ENCODE assay signal across 16 mouse cellular contexts in the genomic region with DNA sequence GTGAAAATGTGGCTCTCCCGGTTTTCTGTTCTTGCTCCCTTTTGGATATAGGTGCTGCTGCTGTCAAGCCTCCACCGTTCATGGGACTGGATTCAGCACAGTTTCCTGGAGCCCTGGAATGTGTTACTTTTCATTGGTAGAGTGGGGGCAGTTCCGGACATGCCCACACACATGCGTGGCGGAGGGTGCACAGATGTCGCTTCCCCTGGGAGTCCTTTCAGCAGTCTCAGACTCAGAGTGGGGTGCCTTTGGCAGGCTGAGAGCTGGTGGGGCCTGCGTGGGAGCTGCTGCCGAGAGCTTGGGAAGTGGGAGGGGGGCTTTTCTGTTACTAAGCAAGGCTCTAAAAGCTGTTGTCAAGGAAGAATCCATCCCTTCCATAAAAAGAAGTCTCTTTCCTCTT.
DNase-seq lines count a peak whose midpoint lies in the region; ATAC-seq lines count a peak whose summit lies in the region.
"Had no signal": no experiment of that assay in that cellular context is flagged by ENCODE, and none has a peak within 500 bp of the region (broad histone marks: within the 10 kb centered on the region; RNA-seq: fewer than 3 reads in every experiment).

No protein-coding gene starts in this region.

- no peak overlapping the region for H3K4me3 ChIP-seq in hindbrain, embryonic 12.5 days
- H3K4me3 ChIP-seq: heart, adult 2 months; limb, embryonic 12.5 days had no signal

- H3K9me3 ChIP-seq in hindbrain, embryonic 12.5 days (replicated peaks), result 0 out of 2 replicates have a peak, but pooled peaks cover 3% of the 10 kb centered on the region
- H3K9me3 ChIP-seq: limb, embryonic 12.5 days had no signal

- H3K9ac ChIP-seq in hindbrain, embryonic 12.5 days, result no peak overlapping the region
- H3K9ac ChIP-seq: limb, embryonic 12.5 days had no signal

- peak; percentile 92 for DNase-seq in brain, adult 2 months (ENCODE audit: low read depth, low spot score)
- DNase-seq in frontal cortex, postnatal 25 days (ENCODE audit: low spot score in 2 of 2), result peak; percentile 54 to 78
- peak; percentile 47 to 53 for DNase-seq in layer of hippocampus, postnatal 25 days (ENCODE audit: extremely low spot score in 1 of 2, low spot score in 1 of 2)
- peak; percentile 4 for DNase-seq in mesoderm, embryonic 11.5 days (ENCODE audit: low read depth, low spot score)
- DNase-seq in neural tube, embryonic 10.5 days (ENCODE audit: extremely low spot score, low spot score), result no peak
- DNase-seq in kidney, adult 18-20 months, result no peak
- DNase-seq: cerebellum, adult 11-12 months; embryo, embryonic 11 days; heart, adult 2 months; heart, postnatal 14 days; kidney, adult 9 months had no signal

- whole genome bisulfite sequencing in hindbrain, embryonic 12.5 days, result 64% methylated on average over 8 of the region's 8 CpGs

- no peaks in the 10 kb centered on the region for H3K36me3 ChIP-seq in hindbrain, embryonic 12.5 days
- H3K36me3 ChIP-seq: limb, embryonic 12.5 days had no signal

- ATAC-seq in hindbrain, embryonic 12.5 days (ENCODE audit: low FRiP score), result no peak
- no peak for ATAC-seq in activated CD4-positive, CD25-positive, alpha-beta regulatory T cell, adult 4 months
- ATAC-seq: hindbrain, embryonic 16.5 days had no signal

- H3K27ac ChIP-seq in hindbrain, embryonic 12.5 days, result no peak overlapping the region
- H3K27ac ChIP-seq: heart, adult 2 months; limb, embryonic 12.5 days; macrophage had no signal

- H3K4me1 ChIP-seq in hindbrain, embryonic 12.5 days, result no peaks in the 10 kb centered on the region

- H3K27me3 ChIP-seq in hindbrain, embryonic 12.5 days, result no peaks in the 10 kb centered on the region
- H3K27me3 ChIP-seq: limb, embryonic 12.5 days had no signal

- no peak overlapping the region for H3K4me2 ChIP-seq in hindbrain, embryonic 12.5 days (replicated peaks)
- H3K4me2 ChIP-seq: limb, embryonic 12.5 days had no signal

Comparison
In these comparisons a context has a peak if more than half of its experiments do, and no peak if none do; other contexts are left out.
1. DNase-seq: peak in brain, adult 2 months (single experiment), frontal cortex, postnatal 25 days (2 of 2), layer of hippocampus, postnatal 25 days (2 of 2) and mesoderm, embryonic 11.5 days (single experiment); none in neural tube, embryonic 10.5 days (single experiment) and kidney, adult 18-20 months (single experiment).